Mouse (Mus musculus) hematopoietic stem cell, adult 5-6 weeks (primary cell): ENCODE data around the gene Gm14190. TPM values are rescaled to one million over a fixed set of nuclear protein-coding genes. Genes with fewer than 3 reads are reported as not detected.
"Not testable (repeated sequence)": the region's sequence is repeated elsewhere in the genome, so short reads cannot be mapped to it uniquely, and the experiment has no call there.

ENCODE experiments used
- ATAC-seq, 2 experiments: fragments of 125-278 bp in 1 of 2; replicated peaks in 1 of 2; 2 replicates each; pipeline ENCODE4 v1.8.0; 2016 to 2017; ENCODE audit warnings: inconsistent platforms in 2 of 2, mild to moderate bottlenecking in 2 of 2, moderate number of reproducible peaks in 2 of 2, low read depth in 1 of 2, moderate TSS enrichment in 1 of 2; ENCODE audit not compliant: low FRiP score in 2 of 2, poor library complexity in 2 of 2, severe bottlenecking in 2 of 2, insufficient read depth in 1 of 2, low TSS enrichment in 1 of 2
- total RNA-seq: library from RNA; stranded (forward); fragments of 172-1452, 232-1000 nt; gene quantifications from 2 replicates; pipeline ENCODE4 v1.2.3, GENCODE M21; 2017

Gene Gm14190
- not detected in 2 replicates for total RNA-seq

DNA sequence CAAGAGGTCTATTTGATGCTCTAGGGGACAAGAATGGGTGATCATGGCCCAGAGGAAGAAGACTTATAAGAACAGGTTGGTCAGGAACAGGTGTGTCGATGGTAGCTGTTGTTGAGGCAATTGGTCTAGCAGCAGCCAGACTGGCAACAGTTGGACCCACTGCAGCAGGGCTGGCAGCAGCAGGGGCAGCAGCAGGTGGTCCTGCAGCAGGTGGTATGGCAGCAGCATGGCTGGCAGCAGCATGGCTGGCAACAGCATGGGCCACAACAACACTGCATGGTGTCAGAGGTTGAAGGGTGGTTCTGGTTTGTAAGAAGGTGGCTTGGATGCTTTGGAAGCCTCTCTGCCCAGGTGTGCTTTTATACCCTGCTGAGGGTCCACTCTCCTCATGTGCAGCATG is at the start of gene Gm14190:
TSS of gene Gm14190 (minus strand) at position 278 of the 400 bp plus-strand sequence.
- no peak for ATAC-seq

- ATAC-seq, result no peak
Measured at GRCm38 (mm10) chr11:99734190-99734589, 43.6 kb upstream of the Gm14190 start, which contains the start of gene Gm14180. Gene Gm14180, minus strand, starts transcription at chr11:99734290.

GRCm38 (mm10) chr11:99724061-99724460 is 33.5 kb upstream of the Gm14190 start:
- no peak for ATAC-seq

GRCm38 (mm10) chr11:99718759-99719158 is 28.2 kb upstream of the Gm14190 start:
- no peak for ATAC-seq

GRCm38 (mm10) chr11:99685235-99685634 is 5.3 kb downstream of the Gm14190 start:
- ATAC-seq, result not testable (repeated sequence)

- no peak for ATAC-seq
Measured at GRCm38 (mm10) chr11:99683481-99683880, 7.1 kb downstream of the Gm14190 start.

- ATAC-seq, result no peak
Measured at GRCm38 (mm10) chr11:99665860-99666259, 24.7 kb downstream of the Gm14190 start, which contains the start of gene Krtap4-6. Gene Krtap4-6, minus strand, starts transcription at chr11:99665960.

DNA sequence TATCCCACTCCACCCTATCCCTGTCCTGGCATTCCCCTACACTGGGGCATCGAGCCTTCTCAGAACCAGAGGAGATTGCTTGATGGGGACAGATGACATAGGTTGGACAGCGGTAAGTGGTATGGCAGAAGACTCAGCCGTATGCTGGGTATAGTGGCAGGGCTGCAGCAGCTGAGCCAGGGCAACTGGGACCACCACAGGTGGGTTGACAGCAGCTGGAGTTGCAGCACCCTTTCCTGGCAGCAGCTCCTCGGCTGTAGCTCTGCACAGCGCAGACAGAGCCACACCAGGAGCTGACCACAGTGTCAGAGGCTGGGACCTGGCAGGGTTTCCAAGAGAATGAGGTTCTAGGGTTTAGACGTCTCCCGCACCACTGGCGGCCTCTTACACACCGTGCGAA is 27.7 kb downstream of the Gm14190 start:
- ATAC-seq, result no peak

DNA sequence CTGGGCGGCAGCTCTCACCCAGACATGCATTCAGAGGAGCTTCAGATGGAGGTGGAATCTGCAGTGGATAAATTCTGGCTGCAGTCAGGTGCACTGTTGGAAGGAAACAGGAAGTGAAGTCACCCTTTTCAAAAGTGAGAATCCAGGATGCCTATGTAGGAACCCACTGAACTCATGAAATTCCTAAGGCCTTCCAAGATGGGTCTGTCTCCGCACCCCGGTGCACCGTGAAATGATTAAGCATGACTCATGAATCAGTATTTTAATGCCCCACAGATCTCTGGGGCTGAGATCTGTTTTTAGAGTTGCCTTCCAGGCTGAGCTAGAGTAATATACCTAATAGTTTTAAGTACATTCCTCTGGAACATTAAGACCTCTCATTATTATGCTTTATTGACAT is 31.3 kb downstream of the Gm14190 start:
- ATAC-seq, result no peak

GRCm38 (mm10) chr11:99658467-99659010 is 32.0 kb downstream of the Gm14190 start, which contains the start of gene Gm11563:
Gene Gm11563, minus strand, starts transcription at chr11:99658960.
- ATAC-seq, result not testable (repeated sequence)

- no peak for ATAC-seq
Measured at GRCm38 (mm10) chr11:99657051-99657450, 33.5 kb downstream of the Gm14190 start.

- no peak for ATAC-seq
Measured at GRCm38 (mm10) chr11:99650136-99650535, 40.4 kb downstream of the Gm14190 start, which contains the start of gene Gm11555. Gene Gm11555, minus strand, starts transcription at chr11:99650236.

- ATAC-seq, result no peak
Measured at GRCm38 (mm10) chr11:99646444-99646843, 44.1 kb downstream of the Gm14190 start.

DNA sequence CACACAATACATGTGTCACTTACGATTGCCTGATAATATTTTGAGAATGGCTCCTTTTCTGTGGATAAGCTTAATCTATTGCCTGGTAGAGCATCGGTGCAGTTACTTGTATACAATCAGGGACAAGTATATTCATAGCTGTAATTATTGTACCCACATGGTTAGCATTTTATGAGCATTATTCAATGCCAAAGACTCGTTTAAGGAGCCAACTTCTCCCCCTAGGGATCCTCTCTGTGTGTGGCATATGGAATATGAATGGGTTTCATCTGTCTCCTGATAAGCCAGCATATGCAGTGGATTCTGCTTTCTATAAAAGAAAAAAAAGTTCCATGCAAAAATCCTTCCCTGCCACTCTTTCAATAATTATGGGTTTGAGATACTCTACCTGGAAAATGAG is 46.2 kb downstream of the Gm14190 start:
- no peak for ATAC-seq

DNA sequence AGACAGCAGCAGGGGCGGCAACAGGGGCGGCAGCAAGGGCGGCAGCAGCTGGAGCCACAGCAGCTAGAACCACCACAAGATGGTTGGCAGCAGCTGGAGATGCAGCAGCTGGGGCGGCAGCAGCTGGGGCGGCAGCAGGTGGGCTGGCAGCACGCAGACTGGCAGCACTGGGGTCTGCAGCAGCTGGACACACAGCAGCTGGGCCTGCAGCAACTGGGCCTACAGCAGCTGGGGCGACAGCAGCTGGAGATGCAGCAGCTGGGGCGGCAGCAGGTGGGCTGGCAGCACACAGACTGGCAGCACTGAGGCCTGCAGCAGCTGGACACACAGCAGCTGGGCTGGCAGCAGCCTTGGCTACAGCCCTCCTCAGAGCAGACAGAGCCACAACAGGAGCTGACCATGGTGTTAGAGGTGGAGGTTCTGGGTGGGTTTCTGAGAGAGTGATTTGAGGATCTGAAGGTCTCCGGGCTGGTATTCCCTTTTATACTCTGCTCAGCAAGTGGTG is 46.9 kb downstream of the Gm14190 start, which contains the start of gene Krtap4-7:
TSS of gene Krtap4-7 (minus strand) at position 455 of the 505 bp plus-strand sequence.
- not testable (repeated sequence) for ATAC-seq

DNA sequence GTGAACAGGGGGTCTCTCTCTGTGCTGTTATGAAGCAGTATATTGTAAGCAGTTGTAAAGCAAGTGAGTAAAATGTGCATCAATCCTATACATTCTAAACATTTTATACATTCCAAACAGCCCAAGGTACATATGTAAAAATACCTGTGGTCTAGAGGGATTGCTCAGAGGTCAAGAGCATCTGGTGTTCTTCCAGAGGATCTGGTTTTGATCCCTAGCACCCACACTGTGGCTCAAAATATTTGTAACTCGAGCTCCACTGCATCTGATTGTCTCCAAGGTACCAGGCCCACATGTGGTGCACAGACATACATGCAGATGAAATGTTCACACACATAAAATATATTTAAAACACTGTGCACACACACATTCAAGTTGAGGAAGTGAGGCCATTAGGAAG is 49.6 kb downstream of the Gm14190 start:
- no peak for ATAC-seq
